Mouse (Mus musculus) lung, adult 2 months (tissue): ENCODE data around the gene Arpc4. TPM values are rescaled to one million over a fixed set of nuclear protein-coding genes. Genes with fewer than 3 reads are reported as not detected.

ENCODE experiments used
- DNase-seq: peaks from one replicate; pipeline ENCODE4 v3.0.0; 2022
- H3K4me1 ChIP-seq: fragments of 200-500 bp; 2 replicates; pipeline ENCODE4 v1.6.1; 2011; ENCODE audit warnings: low read length; ENCODE audit not compliant: control insufficient read depth, insufficient read depth
- H3K4me3 ChIP-seq: fragments of 200-500 bp; replicated peaks from 2 replicates; pipeline ENCODE3; 2011; ENCODE audit warnings: low read depth, mild to moderate bottlenecking, control low read depth, low read length; ENCODE audit errors: extremely low read depth
- CTCF ChIP-seq: fragments of 200-500 bp; IDR thresholded peaks from 2 replicates; pipeline ENCODE4 v1.5.1; 2011; ENCODE audit warnings: mild to moderate bottlenecking, low read length, control low read depth; ENCODE audit not compliant: insufficient read depth
- POLR2A ChIP-seq: fragments of 200-500 bp; IDR thresholded peaks from 2 replicates; pipeline ENCODE4 v1.6.1; 2011; ENCODE audit warnings: low read depth, mild to moderate bottlenecking, control low read depth, low read length, borderline replicate concordance; ENCODE audit errors: extremely low read depth
- WGBS: fragments of 180-500 bp; shearing (Covaris S2); methylation state at CpG from one replicate; pipeline ENCODE4 v1.1.7; 2018; 5-methylcytosine and 5-hydroxymethylcytosine counted together
- polyA plus RNA-seq: library from polyadenylated mRNA; depleted of rRNA; stranded (reverse); fragments of >200 nt; gene quantifications from 2 replicates; pipeline ENCODE4 v1.2.3, GENCODE M21; 2012

Arpc4 gene
- polyA plus RNA-seq, 1 experiment, result 67.0 TPM

GRCm38 (mm10) chr6:113424187-113424586 lies 46.3 kb downstream of the Arpc4 start:
- WGBS, result 85% methylated on average over 7 of the region's 7 CpGs
- H3K4me1 ChIP-seq, result peaks cover 3% of the 10 kb centered on the region; the same call in 1 of the 2 replicates
- no peak overlapping the region for H3K4me3 ChIP-seq
- TF ChIP-seq POLR2A (no peak), CTCF (no peak)
- no peak for DNase-seq

- H3K4me3 ChIP-seq, result no peak overlapping the region
- TF ChIP-seq CTCF (no peak), POLR2A (no peak)
- H3K4me1 ChIP-seq, result no peaks in the 10 kb centered on the region
- WGBS, result 87% methylated on average over 4 of the region's 4 CpGs
- no peak for DNase-seq
Observed at GRCm38 (mm10) chr6:113426696-113427095, 48.8 kb downstream of the Arpc4 start.

DNA sequence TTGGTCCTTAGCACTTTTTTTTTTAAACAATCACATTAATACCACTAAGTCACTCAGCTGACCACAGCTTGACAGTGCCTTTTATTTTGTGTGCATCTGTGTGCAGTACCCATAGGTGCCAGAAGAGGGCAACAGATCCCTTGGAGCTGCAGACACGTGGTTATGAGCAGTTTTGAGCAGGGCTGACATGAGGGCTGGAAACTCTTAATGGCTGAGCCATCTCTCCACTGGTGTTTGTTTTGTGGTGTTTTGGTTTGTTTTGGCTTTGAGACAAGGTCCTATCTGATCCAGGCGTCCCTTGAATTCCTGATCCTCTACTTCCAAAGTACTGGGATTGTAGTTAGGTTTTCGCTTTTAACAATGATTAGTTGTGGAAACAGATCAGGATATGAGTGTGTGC lies 49.5 kb downstream of the Arpc4 start:
- TF ChIP-seq CTCF (peak; percentile 54), POLR2A (no peak)
- no peaks in the 10 kb centered on the region for H3K4me1 ChIP-seq
- WGBS, result 52% methylated on average over 3 of the region's 3 CpGs
- DNase-seq, result no peak
- no peak overlapping the region for H3K4me3 ChIP-seq

DNA sequence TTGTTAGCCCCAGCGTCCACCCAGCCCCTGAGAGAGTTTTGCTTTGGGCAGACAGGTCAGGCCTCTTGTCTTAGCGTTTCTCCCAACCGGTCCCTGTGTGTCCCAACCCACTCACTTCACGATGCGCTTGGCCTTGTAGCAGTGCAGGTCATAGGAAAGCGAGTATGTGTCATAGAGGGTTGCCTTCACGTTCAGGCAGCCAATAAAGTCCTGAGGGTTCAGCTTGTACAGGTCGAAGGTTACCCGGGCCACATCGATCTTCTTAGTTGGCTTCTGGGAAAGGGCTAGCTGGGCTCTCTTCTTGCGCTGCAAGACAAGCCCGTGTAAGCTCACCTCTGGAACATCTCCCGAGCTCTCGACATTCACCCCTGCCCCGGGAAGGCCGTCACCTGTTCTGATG lies 50.1 kb downstream of the Arpc4 start:
- no peaks in the 10 kb centered on the region for H3K4me1 ChIP-seq
- DNase-seq, result no peak
- 84% methylated on average over 16 of the region's 16 CpGs for WGBS
- no peak for TF ChIP-seq POLR2A
- no peak for TF ChIP-seq CTCF
- no peak overlapping the region for H3K4me3 ChIP-seq

DNA sequence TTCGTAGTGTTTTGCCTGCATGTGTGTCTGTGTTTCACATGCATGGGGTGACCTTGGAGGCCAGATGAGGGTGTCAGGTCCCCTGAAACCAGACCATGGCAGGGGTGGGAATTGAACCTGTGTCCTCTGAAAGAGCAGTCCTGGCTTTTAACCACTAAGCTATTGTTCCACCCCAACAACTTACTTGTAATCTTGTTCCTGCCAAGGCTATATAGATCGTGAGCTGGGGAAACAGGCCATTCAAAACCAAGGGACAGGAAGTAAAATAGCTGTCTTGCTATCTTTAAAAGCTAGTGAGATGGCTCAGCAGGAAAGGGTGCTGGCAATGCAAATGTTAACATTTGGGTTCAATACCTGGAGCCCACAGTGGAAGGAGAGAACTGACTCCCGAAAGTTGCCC lies 52.0 kb downstream of the Arpc4 start:
- TF ChIP-seq CTCF (no peak), POLR2A (no peak)
- Histone ChIP-seq H3K4me1 (no peaks in the 10 kb centered on the region), H3K4me3 (no peak overlapping the region)
- DNase-seq, result no peak
- WGBS, result 58% methylated on average over 3 of the region's 3 CpGs

DNA sequence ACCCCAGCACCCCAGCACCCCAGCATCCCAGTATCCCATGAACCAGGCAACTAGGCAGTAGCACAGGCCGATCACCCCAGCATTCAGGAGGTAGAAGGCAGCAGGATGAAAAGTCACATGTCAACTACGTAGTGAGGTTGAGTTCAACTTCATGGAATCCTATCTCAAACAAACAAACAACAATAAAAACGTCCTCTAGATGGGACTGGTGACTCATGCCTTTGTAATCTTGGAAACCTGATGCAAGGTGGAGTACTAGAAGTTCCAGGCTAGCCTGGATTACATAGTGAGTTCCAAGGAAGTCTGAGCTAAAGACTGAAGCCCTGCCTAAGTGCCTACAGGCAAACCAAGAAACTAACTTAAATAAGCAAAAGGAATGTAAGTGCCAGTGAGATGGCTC lies 52.9 kb downstream of the Arpc4 start:
- TF ChIP-seq POLR2A (no peak), CTCF (no peak)
- no peak for DNase-seq
- no peak overlapping the region for H3K4me3 ChIP-seq
- WGBS, result 38% methylated on average over 3 of the region's 3 CpGs
- H3K4me1 ChIP-seq, result no peaks in the 10 kb centered on the region

DNA sequence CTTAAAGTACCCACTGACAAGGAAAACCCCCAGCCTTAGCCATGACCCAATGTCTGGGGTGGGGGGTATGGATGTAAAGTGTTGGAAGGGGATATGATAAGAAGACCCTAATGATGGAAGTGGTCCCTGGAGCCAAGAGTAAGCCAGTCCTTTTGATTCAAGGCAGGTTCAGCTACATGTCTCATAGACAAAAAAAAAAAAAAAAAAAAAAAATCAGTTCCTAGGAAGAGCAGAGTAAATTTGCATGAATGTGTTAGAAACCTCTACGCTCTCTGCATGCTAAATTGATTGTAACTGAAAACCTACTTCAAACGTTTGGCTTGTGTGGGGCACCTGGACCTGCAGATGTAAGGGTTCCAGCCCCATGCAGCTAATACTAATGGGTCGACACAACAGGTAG lies 53.9 kb downstream of the Arpc4 start:
- Histone ChIP-seq H3K4me3 (no peak overlapping the region), H3K4me1 (no peaks in the 10 kb centered on the region)
- WGBS, result 55% methylated on average over 3 of the region's 3 CpGs
- DNase-seq, result no peak
- TF ChIP-seq CTCF, result no peak
- TF ChIP-seq POLR2A, result no peak

DNA sequence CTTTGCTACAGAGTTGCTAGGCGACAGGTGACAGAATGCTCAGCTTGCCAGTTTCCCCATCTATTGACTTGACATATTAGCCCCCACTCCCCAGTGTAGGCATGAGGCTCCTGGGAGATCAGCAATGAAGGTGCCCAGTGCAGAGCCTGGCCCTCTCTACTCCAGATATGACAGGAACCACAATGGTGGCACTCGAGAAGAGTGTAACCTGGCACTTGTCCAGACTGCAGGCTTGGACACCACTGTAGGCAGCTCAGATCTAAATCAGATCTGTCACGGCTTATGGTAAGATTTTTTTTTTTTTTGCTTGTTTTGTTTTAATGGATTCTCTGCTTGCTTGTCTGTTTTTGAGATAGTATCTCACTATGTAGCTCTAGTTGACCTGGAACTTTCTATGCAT lies 55.7 kb downstream of the Arpc4 start:
- no peak for DNase-seq
- Histone ChIP-seq H3K4me1 (no peaks in the 10 kb centered on the region), H3K4me3 (no peak overlapping the region)
- no peak for TF ChIP-seq POLR2A
- TF ChIP-seq CTCF, result no peak
- WGBS, result 46% methylated on average over 3 of the region's 3 CpGs

- H3K4me3 ChIP-seq, result no peak overlapping the region
- H3K4me1 ChIP-seq, result no peaks in the 10 kb centered on the region
- TF ChIP-seq CTCF, result no peak
- no peak for TF ChIP-seq POLR2A
- WGBS, result 64% methylated on average over 7 of the region's 7 CpGs
- DNase-seq, result no peak
Observed at GRCm38 (mm10) chr6:113434691-113435090, 56.8 kb downstream of the Arpc4 start.

- WGBS, result 71% methylated on average over 9 of the region's 9 CpGs
- TF ChIP-seq CTCF, result no peak
- no peak for DNase-seq
- Histone ChIP-seq H3K4me3 (no peak within 1 kb of the TSS), H3K4me1 (no peaks in the 10 kb centered on the region)
Observed at GRCm38 (mm10) chr6:113435664-113436205, 57.8 kb downstream of the Arpc4 start, which contains the start of gene Cidec. Gene Cidec, minus strand, starts transcription at chr6:113435760.
